Mouse (Mus musculus) liver, embryonic 11.5 days (tissue): Measurements from ENCODE around the gene Snip1. TPM values are rescaled to one million over a fixed set of nuclear protein-coding genes. Genes with fewer than 3 reads are reported as not detected.

Experiments used
- ATAC-seq: fragments of 200-750 bp; cut with Nextera tagmentation; replicated peaks from 2 replicates; pipeline ENCODE4 v1.8.0; 2017; ENCODE audit warnings: moderate number of reproducible peaks, mild to moderate bottlenecking, moderate TSS enrichment, moderate library complexity; ENCODE audit not compliant: low FRiP score
- DNase-seq: peaks from one replicate; pipeline ENCODE4 v3.0.0-alpha.2; 2017; ENCODE audit warnings: low spot score
- H3K27ac ChIP-seq: fragments of 300-500 bp; sonication (generic); 2 replicates; pipeline ENCODE4 v1.5.1; 2014; ENCODE audit warnings: mild to moderate bottlenecking, low read depth, low read length, control low read depth
- H3K27me3 ChIP-seq: fragments of 300-500 bp; sonication (generic); replicated peaks from 2 replicates; pipeline ENCODE4 v1.6.1; 2014; ENCODE audit warnings: low read length, mixed read lengths; ENCODE audit not compliant: control insufficient read depth, insufficient read depth
- H3K36me3 ChIP-seq: fragments of 300-500 bp; sonication (generic); 2 replicates; pipeline ENCODE4 v1.6.1; 2014; ENCODE audit warnings: mild to moderate bottlenecking, low read length, moderate library complexity, mixed read lengths; ENCODE audit not compliant: control insufficient read depth, insufficient read depth
- H3K4me1 ChIP-seq: fragments of 300-500 bp; sonication (generic); replicated peaks from 2 replicates; pipeline ENCODE4 v1.6.1; 2014; ENCODE audit warnings: low read length, mixed read lengths; ENCODE audit not compliant: control insufficient read depth, insufficient read depth
- H3K4me2 ChIP-seq: fragments of 300-500 bp; sonication (generic); 2 replicates; pipeline ENCODE4 v1.6.1; 2014; ENCODE audit warnings: mild to moderate bottlenecking, control low read depth, moderate library complexity
- H3K4me3 ChIP-seq: fragments of 300-500 bp; sonication (generic); 2 replicates; pipeline ENCODE4 v1.5.1; 2014; ENCODE audit warnings: low read depth, low read length, control low read depth
- H3K9ac ChIP-seq: fragments of 300-500 bp; sonication (generic); 2 replicates; pipeline ENCODE4 v1.6.1; 2014; ENCODE audit warnings: low read depth, low read length, control low read depth
- H3K9me3 ChIP-seq: fragments of 300-500 bp; sonication (generic); 2 replicates; pipeline ENCODE4 v1.6.1; 2016; ENCODE audit warnings: low read length, inconsistent platforms, mixed read lengths; ENCODE audit not compliant: control insufficient read depth
- WGBS: fragments of 180-500 bp; shearing (Covaris S2); extraction: QIAGEN DNeasy Blood & Tissue Kit; methylation state at CpG from one replicate; pipeline ENCODE4 v1.1.7; 2014; 5-methylcytosine and 5-hydroxymethylcytosine counted together
- polyA plus RNA-seq: library from polyadenylated mRNA; unstranded; fragments of >200 nt; fragmentation: Nextera tagmentation; extraction: Ambion mirVana; gene quantifications from 2 replicates; pipeline ENCODE4 v1.2.1, GENCODE M21; 2014

Snip1 gene
- polyA plus RNA-seq: 26.7 and 31.3 TPM in 2 replicates

DNA sequence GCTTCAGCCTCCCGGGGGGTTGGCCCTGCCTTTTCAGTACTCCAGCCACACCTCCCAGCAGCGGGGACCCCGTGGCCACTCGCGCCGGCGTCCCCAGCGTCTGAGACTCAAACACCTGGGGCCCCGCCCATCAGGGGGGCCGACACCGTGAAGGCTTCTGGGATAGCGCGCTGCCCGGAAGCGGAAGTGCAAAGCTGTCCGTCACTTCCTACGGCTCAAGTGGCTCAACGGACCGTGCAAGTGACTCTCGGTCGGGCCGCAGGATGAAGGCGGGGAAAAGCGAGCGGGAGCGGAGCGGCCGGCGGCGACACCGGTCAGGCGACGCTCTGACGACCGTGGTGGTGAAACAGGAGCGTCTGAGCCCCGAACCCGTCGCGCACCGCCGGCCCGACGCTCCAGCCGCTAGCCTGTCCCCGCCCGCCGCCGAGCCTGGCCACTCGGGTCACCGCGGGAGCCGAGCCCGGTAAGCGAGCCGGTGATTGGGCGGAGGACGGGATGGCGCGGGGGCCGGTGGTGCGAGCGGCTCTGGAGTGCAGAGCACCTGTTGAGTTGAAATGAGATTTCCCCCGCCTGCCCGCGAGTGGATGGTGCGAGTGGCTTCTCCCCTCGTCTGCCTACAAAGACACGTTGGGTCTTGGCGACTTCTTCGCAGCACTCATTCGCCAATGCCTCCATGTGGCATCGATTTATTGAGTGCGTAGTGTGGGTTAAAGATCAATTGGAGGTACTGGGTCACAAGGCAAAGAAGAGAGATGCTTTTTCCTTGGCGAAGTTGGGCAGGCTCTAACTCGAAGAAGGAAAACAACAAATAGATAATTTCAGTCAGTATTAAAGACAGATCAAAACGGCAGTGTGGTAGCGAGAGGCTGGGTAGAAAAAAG is at the start of gene Snip1:
Gene Snip1, plus strand, starts transcription at position 183 of the 881 bp plus-strand sequence.
- peak; percentile 90 for ATAC-seq
- 1% methylated on average over 78 of the region's 78 CpGs for WGBS

DNA sequence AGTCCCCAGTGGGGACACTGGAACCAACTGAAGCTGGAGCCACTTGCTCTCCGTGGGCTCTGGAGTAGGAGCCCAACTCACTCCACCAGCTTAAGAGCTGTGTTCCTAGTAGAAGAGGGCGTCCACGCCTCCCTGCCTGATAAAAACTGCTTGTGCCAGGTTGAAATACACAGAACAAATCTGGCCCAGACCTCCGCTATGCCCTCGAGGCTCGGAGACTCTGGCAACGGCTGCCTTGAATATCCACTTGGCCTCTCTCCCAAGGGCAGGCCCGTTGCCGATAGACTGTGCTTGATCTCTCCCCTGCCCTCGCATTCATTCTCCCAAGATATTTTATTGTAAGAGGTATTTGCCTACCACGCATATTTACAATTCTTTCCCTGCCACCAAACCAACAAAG is 49.0 kb upstream of the Snip1 start:
- no peaks in the 10 kb centered on the region for H3K4me1 ChIP-seq
- H3K4me3 ChIP-seq: no peak overlapping the region
- no peak overlapping the region for H3K9ac ChIP-seq
- H3K9me3 ChIP-seq: no peaks in the 10 kb centered on the region
- ATAC-seq: no peak
- no peak for DNase-seq
- no peak overlapping the region for H3K27ac ChIP-seq
- H3K4me2 ChIP-seq: no peak overlapping the region
- H3K36me3 ChIP-seq: no peaks in the 10 kb centered on the region
- 80% methylated on average over 11 of the region's 11 CpGs for WGBS
- H3K27me3 ChIP-seq: peaks cover 5% of the 10 kb centered on the region

More for the DNA sequence above, at the start of gene Snip1:
- peak within 1 kb of the TSS; percentile 1; the same call in 1 of the 2 replicates for H3K27ac ChIP-seq
- peak within 1 kb of the TSS; percentile 79 for H3K4me3 ChIP-seq
- peak; percentile 93 for DNase-seq
- no peaks in the 10 kb centered on the region for H3K9me3 ChIP-seq
- H3K4me1 ChIP-seq: peaks cover 16% of the 10 kb centered on the region
- no peaks in the 10 kb centered on the region; the same call in 1 of the 2 replicates for H3K27me3 ChIP-seq
- peaks cover 23% of the 10 kb centered on the region for H3K36me3 ChIP-seq
- H3K9ac ChIP-seq: peak within 1 kb of the TSS; percentile 87
- H3K4me2 ChIP-seq: peak within 1 kb of the TSS; percentile 90

DNA sequence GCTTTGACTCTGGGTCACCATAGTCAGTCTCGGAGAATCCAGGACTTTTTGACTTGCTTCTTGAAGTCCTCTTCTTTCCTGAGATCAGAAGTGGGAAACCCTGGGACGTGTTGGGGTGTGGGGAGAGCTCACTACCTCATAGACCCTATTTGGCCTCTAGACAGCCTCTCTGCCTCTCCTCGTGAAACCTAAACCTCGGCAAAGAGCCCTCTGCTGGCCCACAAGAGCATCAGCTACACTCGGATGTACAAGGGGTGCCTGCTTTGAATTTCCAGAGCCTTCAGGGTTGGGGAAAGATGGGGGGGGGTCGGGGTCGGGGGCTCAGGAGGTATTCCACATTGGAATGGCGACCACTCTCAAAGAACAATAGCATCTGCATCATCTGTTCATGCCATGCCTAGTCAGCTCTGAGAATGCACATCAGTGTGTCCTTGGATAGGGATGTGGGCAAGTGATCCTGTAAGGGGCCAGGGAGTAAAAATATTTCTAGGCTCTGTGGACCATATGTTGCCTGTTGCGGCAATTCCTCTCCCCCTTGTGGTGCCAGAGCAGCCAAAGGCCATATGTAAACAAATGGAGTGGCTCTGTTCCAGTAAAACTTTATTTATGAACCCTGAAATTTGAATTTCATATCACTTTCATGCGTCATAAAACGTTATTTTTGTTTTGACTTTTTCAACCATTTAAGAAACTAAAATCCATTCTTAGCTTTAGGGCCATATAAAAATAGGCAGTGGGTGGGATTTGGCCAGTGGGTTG is 45.5 kb upstream of the Snip1 start:
- H3K27ac ChIP-seq: no peak overlapping the region
- peaks cover 5% of the 10 kb centered on the region; the same call in 1 of the 2 replicates for H3K27me3 ChIP-seq
- DNase-seq: no peak
- H3K36me3 ChIP-seq: no peaks in the 10 kb centered on the region
- H3K9ac ChIP-seq: no peak overlapping the region
- no peak overlapping the region for H3K4me3 ChIP-seq
- 37% methylated on average over 11 of the region's 11 CpGs for WGBS
- H3K9me3 ChIP-seq: no peaks in the 10 kb centered on the region
- H3K4me1 ChIP-seq: no peaks in the 10 kb centered on the region
- ATAC-seq: no peak
- no peak overlapping the region for H3K4me2 ChIP-seq

DNA sequence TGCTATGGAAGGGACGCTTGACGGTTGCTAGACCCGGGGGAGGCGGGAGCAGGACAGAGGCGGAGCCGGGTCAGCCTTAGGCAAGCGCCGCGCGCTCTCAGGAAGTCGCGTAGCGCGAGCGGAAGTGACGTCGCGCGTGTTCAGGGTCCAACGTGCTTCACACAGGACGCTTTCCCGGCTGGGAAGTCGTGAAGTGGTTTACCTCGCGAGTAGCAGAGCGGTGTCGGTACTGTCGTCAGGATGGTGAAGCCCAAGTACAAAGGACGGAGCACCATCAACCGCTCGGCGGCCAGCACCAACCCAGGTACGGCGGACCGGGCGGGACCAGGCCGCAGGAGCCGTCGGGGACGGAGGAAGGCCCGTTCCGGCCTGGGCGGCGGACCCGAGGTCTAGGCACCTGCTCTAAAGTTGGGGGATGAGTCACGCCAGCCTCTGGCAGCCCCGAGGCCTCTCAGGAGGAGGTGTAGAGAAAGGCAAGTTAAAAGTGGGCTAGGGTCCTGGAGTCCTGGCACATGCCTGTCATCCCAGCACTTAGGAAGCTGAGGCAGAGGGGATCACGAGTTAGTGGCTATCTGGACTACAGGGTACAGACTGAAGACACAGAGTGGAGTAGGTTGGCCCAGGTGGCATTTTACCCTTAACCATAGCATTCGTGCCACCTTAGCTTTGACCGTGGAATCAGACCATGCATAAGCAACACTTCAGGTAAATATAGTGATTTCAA is 36.4 kb upstream of the Snip1 start:
- WGBS: under 1% methylated on average over 50 of the region's 50 CpGs
- Histone ChIP-seq H3K36me3 (peaks cover 1% of the 10 kb centered on the region; the same call in 1 of the 2 replicates), H3K4me1 (peaks cover 8% of the 10 kb centered on the region), H3K27ac (no peak overlapping the region), H3K4me3 (peak overlapping the region; percentile 78), H3K4me2 (peak overlapping the region; percentile 83), H3K27me3 (0 out of 2 replicates have a peak, but pooled peaks cover 2% of the 10 kb centered on the region), H3K9me3 (no peaks in the 10 kb centered on the region), H3K9ac (peak overlapping the region; percentile 82)
- ATAC-seq (peak; percentile 99), DNase-seq (peak; percentile 88)

DNA sequence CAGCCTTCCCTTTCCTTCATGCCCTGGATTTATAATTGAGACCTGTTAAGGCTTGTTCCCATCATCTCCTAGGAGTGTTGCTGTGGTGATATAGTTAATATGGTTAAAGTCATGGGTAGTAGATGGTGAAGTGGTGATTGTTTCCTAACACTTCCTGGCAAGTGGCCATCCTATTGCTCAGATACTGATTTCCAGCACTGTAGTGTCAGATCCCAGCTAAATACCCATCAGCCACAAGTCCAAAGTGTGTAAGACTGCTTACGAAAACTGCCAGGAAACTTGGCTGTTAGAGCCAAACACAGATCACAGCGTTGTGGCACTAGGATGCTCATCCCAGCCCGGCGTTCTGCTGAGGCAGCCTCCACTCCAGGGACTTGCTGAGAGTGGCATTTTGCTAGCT is 32.1 kb upstream of the Snip1 start:
- Histone ChIP-seq H3K4me1 (peaks cover 29% of the 10 kb centered on the region), H3K4me3 (no peak overlapping the region), H3K36me3 (peaks cover 16% of the 10 kb centered on the region), H3K4me2 (no peak overlapping the region), H3K9ac (no peak overlapping the region), H3K27ac (no peak overlapping the region), H3K9me3 (no peaks in the 10 kb centered on the region), H3K27me3 (no peaks in the 10 kb centered on the region)
- no peak for ATAC-seq
- DNase-seq: no peak
- 92% methylated on average over 4 of the region's 4 CpGs for WGBS

DNA sequence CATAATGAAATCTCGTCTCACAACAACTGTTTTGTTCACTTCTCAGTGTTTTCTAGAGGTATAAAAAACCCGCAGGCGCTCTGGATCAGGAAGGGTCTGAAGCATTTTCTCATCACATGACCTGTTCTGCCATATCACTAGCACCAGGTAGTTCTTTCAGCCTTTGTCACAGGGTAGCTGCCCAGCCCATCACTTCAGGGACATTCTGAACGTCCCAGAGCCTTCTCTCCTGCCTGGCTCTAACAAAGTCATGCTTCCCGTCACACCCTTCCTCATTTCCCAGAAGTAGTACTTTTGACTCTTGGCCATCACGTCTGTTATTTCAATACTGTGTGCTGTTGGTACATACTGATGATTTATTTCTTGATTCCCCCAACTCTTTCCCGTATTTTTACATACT is 22.0 kb upstream of the Snip1 start:
- H3K27me3 ChIP-seq: no peaks in the 10 kb centered on the region
- H3K4me3 ChIP-seq: no peak overlapping the region
- peaks cover 62% of the 10 kb centered on the region for H3K36me3 ChIP-seq
- ATAC-seq (no peak), DNase-seq (no peak)
- no peaks in the 10 kb centered on the region for H3K9me3 ChIP-seq
- H3K4me2 ChIP-seq: no peak overlapping the region
- 86% methylated on average over 7 of the region's 7 CpGs for WGBS
- H3K27ac ChIP-seq: no peak overlapping the region
- no peak overlapping the region for H3K9ac ChIP-seq
- H3K4me1 ChIP-seq: no peaks in the 10 kb centered on the region

DNA sequence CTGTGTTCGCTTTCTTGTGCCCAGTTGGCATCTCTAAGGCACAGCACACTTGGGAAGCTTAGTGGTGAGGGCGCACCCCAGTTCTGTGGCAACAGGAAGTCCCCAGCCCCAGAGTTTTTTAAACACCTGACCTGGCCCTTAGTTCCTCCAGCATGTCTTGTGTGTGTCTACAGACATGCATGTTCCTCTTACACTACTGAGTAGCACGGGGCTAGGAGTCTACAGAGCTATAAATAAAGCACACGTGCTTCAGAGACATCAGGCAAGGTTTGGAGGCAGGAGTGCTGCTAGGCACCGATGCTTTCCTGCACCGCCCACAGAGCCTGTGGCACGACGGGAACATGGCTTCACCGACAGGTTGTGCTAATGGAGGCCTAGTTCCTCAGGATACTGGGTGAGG is 11.1 kb upstream of the Snip1 start:
- ATAC-seq: no peak
- Histone ChIP-seq H3K27ac (no peak overlapping the region), H3K4me3 (no peak overlapping the region), H3K4me2 (no peak overlapping the region), H3K9ac (no peak overlapping the region), H3K27me3 (no peaks in the 10 kb centered on the region), H3K9me3 (no peaks in the 10 kb centered on the region), H3K36me3 (peaks cover 38% of the 10 kb centered on the region), H3K4me1 (peaks cover 3% of the 10 kb centered on the region; the same call in 1 of the 2 replicates)
- WGBS: 83% methylated on average over 9 of the region's 9 CpGs
- no peak for DNase-seq

DNA sequence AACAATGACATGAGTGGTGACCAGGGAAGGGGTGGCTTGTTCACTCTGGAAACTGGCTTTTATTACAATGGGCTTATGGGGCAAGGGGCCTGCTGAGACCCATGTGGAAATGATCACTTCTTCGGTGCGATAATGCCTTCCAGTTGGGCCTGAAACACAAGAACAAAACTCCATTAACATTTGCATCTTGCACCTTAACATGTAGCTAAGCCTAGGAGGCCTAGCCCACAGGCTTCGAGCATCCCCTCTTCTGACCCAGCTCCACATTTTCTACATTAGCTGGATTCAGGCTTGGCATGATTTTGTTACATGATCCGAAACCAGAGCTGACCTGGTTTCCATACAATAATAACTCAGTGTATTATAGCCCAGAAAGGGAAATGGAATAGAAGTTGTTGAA is 10.0 kb upstream of the Snip1 start:
- 87% methylated on average over 4 of the region's 4 CpGs for WGBS

More for the DNA sequence above, 10.0 kb upstream of the Snip1 start:
- ATAC-seq: no peak
- Histone ChIP-seq H3K36me3 (peaks cover 31% of the 10 kb centered on the region), H3K4me3 (no peak overlapping the region), H3K4me1 (peaks cover 3% of the 10 kb centered on the region; the same call in 1 of the 2 replicates), H3K9ac (no peak overlapping the region), H3K9me3 (no peaks in the 10 kb centered on the region), H3K4me2 (no peak overlapping the region), H3K27ac (no peak overlapping the region), H3K27me3 (no peaks in the 10 kb centered on the region)
- no peak for DNase-seq
